Mouse (Mus musculus): ENCODE measurements at regions not wholly inside any gene's neighbourhood (a gene's known extent, or its start where the extent isn't known, plus 50 kb on each side); places are given as distances from the start of the nearest gene placed in this dataset.

DNA sequence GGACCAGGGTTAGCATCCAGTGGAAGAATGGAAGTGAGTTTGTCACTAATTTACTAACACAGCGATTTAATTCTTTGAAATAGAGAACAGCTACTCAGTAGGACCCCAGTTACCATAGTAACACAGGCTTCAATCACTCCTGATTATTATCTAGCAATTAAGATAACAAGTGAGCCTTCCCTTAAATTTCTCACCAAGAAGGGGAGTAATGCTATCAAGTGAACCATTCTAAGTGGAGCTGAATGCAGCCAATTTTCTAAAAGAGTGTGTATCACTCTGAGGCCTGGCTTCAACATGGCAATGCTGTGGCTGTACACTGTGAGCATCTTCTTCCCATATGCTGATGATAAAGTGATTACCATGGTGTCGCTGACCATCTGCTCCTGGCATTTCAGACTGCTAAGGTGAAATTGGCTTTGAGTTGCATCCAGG, 211.0 kb upstream of the Gm11042 start:
- ATAC-seq (ENCODE audit: poor library complexity, severe bottlenecking): no peak

DNA sequence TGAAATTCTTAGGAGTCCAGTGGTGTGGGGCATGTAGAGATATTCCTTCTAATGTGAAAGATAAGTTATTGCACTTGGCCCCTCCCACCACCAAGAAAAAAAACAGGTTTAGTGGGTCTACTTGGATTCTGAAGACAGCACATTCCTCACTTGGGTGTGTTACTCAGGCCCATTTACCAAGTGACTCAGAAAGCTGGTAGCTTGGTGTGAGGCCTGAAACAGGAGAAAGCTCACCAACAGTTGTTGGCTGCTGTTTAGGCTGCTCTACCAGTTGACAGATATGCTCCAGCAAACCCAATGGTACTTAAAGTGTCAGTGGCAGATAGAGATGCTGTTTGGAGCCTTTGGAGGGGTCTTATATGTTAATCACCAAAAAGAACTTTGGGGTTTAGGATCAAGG, 207.8 kb upstream of the Gm11042 start:
- no peak for ATAC-seq (ENCODE audit: poor library complexity, severe bottlenecking)

DNA sequence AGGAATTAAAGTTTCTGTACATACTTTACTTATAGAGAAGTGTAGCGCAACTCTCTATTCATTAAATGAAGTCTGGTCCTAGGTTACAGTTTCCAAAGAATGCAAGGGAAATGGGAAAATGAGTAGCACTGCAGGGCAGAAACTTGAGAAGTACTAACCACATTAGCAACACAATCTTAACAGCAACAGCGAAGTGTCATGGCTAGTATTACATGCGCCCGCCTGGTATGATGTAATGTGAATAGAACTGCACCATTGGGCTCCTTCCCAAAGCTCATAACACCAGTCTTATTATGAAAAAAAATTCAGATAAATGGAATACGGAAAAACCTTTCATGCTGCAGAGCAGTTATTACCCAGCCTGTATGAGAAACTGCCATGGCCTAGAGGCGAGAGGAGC, 201.8 kb upstream of the Gm11042 start:
- no peak for ATAC-seq (ENCODE audit: poor library complexity, severe bottlenecking)

DNA sequence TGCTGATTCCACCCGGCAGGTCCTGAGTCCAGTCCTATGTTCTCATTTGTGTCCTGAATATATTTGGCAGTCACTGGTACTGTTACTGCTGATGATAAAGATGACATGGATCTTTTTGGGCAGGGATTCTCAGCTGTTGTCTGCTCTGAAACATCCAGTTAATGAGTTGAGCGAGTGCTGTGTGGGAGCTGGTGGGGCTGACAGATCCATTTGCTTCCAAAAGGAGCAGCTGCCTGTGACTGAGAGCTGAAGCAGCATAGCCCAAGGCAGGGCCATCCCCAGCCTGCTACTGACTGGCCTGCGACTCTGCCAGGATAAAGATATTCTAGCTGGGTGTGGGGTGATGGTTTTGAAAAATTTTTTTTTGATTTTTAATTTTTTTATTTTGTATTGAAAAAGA, 200.3 kb upstream of the Gm11042 start:
- ATAC-seq (ENCODE audit: poor library complexity, severe bottlenecking): no peak

DNA sequence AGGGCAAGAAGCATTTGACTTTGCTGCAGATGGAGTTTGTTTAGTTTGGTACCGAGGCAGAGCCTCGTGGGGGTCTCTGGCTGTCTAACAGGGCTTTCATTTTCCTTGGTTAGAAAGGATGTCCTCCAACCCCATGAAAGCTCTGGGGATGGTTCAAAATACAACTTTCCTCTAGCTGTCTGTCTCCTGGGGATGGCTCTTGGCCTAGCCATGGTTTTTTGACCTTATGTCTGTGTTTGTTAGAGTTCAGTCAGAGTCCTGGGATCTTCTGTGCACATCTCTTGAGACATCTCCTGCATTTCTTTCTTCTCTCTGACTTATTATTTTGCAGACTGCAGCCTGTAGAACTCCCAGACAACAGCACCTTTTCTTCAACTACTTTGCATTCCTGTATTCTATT, 186.6 kb upstream of the Gm11042 start:
- ATAC-seq (ENCODE audit: poor library complexity, severe bottlenecking): no peak

DNA sequence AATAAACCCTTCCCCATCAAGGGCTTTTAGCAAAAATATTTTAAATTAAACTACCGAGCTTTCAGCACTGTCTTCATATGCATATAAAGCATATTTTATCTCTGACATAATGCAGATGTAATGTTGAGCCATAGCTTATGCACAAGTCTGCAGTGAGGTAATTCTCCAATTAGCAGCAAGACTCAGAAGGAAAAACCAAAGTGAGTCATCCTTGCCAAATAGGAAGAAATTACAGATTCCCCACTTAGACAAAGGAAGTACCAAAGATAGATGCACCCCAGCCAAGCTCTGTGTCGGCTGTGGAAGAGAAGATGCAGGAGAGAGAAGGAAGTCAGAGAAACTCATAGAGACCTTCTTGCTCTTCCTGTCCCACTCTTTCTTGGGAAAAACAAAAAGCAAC, 161.4 kb upstream of the Gm11042 start:
- no peak for ATAC-seq (ENCODE audit: poor library complexity, severe bottlenecking)

DNA sequence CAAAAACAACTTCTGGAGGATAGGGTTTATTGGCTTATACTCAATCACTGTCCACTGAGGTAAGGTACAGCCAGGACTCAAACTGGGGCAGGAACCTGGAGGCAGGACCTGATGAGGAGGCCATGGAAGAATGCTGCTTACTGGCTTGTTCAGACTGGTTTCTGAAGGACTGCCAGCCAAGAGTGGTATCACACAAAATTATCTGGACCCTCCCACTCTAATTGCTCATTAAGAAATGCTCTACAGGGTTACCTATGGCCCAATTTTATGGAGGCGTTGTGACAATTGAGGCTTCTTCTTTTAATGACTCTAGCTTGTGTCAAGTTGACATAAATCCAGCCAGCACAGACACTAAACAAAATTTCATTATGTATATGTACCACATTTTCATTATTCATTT, 158.5 kb upstream of the Gm11042 start:
- ATAC-seq (ENCODE audit: poor library complexity, severe bottlenecking): no peak

DNA sequence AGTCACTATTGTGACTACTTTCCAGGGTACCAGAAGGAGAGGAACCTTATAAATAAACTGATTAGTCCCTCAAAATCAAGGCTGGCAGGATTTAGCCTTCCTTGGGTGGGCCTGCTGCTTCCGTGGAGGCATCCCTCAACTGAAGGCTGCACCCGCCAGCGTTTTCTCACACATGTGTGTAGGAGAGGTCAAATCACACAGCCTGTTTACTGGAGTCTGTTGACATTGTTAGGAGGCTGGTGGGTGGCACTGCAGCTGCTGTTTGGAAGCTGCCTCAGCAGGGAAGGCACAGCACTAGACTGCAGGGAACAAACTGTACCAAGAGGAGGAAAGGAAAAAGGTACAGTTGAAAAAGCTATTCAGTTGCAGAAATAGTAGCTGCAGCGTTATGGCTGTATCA, 142.3 kb upstream of the Gm11042 start:
- ATAC-seq (ENCODE audit: poor library complexity, severe bottlenecking): no peak

DNA sequence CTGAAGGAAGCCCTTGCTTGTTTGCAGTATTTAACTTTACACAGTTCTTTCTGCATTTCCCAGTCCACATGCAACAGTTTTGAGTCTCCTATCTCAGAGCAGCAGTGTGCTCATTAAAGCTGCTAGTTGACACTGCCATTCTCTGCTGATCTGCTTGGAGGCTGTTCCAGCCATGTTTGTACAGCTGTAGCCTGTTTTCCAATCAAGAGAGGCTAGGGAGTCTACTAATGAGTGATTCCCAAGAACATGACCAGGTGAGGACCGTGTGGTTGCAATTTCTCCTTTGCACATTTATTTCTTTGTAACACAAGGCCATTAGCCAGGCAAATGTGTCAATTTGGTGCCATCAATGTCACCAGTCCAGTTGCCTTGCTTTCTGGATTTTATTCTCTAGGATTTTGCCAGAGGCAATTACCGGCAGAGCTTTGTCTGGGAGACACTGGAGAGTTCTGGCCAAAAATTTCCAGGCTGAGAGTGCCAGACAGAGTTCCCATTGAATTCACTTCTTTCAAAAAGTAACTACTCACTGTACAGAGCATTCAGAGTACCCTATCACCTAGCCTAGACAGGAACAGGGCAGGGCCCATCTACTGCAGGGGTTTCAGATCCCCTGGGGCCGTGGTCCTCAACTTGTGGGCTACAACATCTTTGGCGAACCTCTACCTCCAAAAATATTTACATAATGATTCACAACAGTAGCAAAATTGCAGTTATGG, 136.3 kb upstream of the Gm11042 start:
- ATAC-seq (ENCODE audit: poor library complexity, severe bottlenecking): no peak

DNA sequence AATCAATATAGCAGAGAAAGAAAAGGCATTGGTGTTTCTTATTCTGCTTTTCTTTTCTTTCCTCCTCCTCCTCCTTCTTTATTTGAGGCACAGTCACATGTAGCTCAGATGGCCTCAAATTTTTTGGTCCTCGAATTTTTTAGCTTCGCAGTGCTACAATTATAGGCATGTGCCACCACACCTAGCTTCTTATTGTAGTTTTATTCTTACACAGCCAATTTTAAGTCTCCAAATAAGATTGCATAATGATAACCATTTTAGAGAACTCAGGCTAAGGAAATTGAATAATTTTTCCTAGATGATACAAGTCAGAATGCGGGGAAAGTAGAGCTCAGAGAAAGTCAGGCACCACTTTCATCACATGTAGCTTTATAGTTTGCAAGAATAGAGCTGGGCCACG, 132.1 kb upstream of the Gm11042 start:
- ATAC-seq (ENCODE audit: poor library complexity, severe bottlenecking): no peak

DNA sequence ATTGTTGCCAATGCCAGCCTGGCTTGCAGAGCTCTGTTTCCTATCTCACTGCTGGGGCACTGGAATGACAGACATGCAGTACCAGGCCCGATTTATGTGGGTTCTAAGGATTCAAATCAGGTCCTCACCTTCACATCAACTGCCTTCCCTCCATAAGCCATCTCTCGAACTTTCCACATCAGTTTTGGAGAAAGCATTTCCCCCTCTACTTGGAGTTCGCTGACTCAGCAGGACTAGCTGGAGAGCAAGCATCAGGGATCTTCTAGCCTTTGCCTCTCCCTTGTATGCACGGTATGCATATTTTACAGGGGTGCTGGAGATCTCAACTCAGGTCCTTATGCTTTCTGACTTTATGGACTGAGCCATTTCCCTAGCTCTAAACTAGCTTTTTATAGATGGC, 118.7 kb upstream of the Gm11042 start:
- ATAC-seq (ENCODE audit: poor library complexity, severe bottlenecking): no peak

DNA sequence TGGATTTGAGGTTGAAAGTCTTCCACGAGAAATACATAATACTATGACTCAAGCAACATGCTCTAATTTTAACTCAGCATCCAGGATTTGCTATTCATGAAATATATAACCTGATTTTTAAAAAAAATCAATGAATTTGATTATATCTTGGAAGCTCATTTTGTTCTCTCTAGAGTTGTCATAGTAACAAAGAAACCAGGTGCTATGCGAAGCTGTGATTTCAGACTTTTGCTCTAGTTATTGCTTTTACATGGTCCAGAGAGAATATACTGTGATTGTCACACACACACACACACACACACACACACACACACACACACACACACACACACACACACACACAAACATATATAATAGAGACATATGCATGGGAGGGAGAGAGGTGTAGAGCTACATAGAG, 98.5 kb upstream of the Gm11042 start:
- ATAC-seq (ENCODE audit: poor library complexity, severe bottlenecking): no peak

DNA sequence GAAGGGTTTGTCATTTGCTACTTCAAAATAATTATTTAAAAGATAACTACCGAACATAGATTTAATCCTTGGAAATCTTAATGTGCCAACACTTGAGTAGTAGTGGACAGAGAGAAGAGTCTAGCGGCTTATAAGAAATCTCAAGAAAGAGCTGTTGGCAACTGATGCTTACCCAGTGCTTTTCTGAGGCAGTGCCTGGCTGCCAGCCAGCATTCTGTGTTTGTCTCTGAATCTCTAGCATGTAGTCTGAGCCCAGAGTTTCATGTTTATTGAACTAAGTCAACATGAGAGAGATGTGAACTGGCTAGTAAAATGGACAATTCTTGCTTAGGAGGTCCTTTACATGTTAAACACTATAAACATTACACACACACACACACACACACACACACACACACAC, 94.3 kb upstream of the Gm11042 start:
- ATAC-seq (ENCODE audit: poor library complexity, severe bottlenecking): no peak

DNA sequence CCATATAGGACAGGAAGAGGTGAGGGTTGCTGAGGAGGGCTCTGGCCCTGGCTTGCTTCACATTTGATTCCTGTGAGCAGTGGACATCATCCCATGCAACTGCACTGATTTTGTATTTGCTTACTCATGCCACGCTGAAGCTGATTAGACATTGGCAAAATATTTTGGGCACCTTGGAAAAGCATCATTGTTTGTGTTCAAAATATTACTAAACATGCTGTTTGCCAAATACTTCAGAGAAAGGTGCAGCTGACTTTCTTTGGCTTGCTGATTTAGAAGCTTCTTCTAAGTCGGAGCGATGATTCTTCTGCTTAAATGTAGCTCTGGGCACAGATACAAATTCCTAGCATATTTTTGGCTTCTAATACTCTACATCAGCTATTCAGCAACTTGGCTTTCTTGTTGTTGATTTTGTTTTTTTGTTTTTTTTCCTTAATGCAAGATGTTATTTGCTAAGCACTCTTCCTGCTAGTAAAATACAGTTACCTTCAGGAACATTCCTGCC, 91.4 kb upstream of the Gm11042 start:
- no peak for ATAC-seq (ENCODE audit: poor library complexity, severe bottlenecking)

DNA sequence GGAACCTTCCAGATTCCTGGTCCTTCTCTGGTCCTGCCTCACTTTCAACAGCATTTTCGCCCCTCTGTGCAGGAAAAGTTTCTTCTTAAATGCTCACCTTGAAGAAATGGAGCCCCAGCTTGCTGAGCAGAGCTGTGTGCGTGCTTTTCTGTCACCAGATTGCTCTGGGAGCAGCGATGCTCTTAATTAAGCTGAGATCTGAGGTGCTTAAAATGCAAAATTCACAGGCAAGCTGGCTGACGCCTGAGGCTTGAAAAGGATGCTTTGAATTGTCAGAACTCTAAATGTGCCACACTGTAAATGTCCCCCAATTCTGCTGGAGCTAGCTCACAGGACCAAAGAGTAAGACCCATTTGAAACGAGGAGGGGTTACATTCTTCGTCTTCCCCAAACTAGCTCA, 73.6 kb upstream of the Gm11042 start:
- no peak for ATAC-seq (ENCODE audit: poor library complexity, severe bottlenecking)

All from megakaryocyte, adult 5-6 weeks (primary cell).